Mouse (Mus musculus) kidney, postnatal 14 days (tissue): Measurements from ENCODE around the gene Snx17.

Experiments used
- DNase-seq: peaks from one replicate; pipeline ENCODE4 v3.0.0; 2022; ENCODE audit warnings: mixed read lengths

Gene Snx17

GRCm38 (mm10) chr5:31192939-31193630, at the start of gene Snx17, which contains the start of gene Eif2b4:
Gene Snx17 (plus strand): TSS chr5:31193227.
Gene Eif2b4 (minus strand): TSS chr5:31193430.
- peak; percentile 99 for DNase-seq

DNA sequence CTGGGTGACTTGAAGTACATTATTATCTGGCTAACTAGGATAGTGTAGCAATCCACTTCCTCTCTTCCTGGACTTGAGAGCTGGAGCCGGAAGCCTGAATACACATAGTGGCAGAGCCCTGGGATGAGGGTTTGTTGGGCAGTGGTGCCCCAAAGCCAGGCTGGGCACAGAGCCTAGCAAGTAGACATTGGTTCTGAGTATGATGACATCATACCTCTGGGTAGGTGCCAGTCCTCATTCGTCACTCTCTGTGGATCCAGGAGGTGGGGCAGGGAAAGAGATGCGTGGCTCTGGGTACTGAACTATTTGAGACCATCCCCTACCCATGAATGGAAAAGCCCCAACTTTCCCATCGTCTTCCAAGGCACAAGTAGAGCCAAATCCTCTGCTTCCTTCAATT, 43.2 kb upstream of the Snx17 start:
- no peak for DNase-seq

DNA sequence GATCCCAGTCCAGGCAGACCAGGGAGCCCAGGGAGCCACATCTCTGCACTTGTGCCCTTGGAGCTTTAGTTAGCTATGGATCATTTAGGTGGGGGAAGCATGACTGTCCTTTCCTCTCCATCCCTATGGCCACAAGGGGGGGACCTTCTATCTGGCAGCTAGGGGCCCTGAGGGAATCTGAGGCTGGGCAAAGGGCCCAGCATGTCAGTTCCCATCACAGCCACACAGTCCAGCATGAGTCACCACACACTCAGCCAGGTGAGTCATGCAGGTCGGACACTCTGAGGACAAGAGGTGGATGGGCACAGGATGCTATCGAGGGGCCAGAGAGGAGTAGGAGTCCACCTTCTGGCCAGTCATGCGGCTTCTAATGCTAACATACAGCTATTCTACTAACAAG, 41.3 kb upstream of the Snx17 start:
- no peak for DNase-seq

GRCm38 (mm10) chr5:31153516-31154151, 39.4 kb upstream of the Snx17 start:
- DNase-seq: no peak

GRCm38 (mm10) chr5:31154152-31154553, 38.9 kb upstream of the Snx17 start, which contains the start of gene Mpv17:
Gene Mpv17 (minus strand): TSS chr5:31154251.
- peak; percentile 91 for DNase-seq

- DNase-seq: no peak
These were observed 30.6 kb upstream of the Snx17 start for GRCm38 (mm10) chr5:31162462-31162861.

GRCm38 (mm10) chr5:31164878-31165277, 28.1 kb upstream of the Snx17 start:
- DNase-seq: no peak

GRCm38 (mm10) chr5:31168630-31169029, 24.4 kb upstream of the Snx17 start:
- DNase-seq: no peak

DNA sequence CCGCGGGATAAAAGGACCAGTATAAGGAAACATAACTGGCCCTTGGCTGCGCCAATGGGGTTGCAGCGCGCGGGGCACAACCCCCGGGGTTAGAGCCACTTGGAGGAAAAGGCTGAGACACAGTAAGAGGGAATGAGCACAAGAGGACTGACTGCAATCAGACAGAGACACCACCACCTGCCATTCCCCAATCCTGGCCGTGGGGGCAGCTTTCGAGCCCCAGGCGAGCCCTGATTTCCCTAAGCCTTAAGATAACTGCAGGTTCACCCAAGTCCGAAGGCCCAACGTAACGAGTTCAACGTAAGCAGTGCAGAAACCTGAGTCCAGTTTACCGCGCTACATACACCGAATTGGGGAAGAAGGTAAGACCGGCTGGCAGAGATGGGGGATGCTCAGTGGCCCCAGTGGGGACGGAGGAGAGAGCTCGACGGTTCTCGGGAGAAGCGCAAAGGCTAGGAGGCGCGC, 13.7 kb upstream of the Snx17 start:
- DNase-seq: no peak

DNA sequence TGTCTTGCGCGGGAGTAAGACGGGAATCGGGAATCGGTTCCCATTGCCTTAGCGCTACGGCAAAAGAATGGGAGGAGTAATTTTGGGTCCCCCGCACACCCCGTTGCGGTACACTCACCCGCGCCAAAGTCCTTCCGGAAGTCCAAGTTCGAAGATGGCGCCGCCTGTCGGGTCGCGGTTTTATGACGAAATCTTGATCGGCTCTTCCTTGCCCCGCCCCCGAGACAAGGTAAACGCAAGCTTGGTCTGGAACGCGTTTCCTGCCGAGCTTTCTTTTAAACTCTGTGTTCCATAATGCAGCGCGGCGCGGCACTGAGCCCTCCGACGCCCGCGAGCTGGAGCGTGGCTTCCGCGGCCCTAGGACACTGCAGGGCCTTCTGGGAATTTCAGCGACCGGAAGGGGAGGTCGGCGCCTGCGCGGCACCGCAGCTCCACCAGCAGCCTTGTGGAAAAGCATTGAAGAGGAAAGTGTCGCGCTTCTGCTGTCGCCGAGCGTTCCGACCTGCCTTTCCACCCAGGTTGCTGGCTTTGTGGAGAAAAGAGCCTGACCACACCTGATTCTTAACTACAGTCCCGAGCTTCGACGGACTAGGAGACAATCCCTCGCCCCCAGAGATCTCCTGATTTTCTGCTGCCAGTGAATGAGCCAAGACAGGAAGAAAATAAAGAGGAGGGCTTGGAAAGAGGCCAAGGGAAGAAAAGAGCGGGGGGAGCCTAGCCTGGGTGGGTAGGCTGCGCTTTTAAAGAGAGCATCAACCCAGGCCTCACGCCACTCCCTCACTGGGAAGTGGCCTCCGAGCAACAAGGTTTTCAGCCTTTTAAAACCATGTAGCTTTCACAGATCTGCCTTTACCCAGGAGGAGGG, 13.0 kb upstream of the Snx17 start, which contains the start of the genes Gm29609 and Gtf3c2:
Gene Gm29609 (minus strand): TSS at position 146 of the 865 bp plus-strand sequence.
Gene Gtf3c2 (minus strand): TSS at position 379 of the 865 bp plus-strand sequence.
- peak; percentile 96 for DNase-seq

GRCm38 (mm10) chr5:31181183-31181770, 11.8 kb upstream of the Snx17 start:
- no peak for DNase-seq

GRCm38 (mm10) chr5:31183678-31184077, 9.3 kb upstream of the Snx17 start:
- DNase-seq: no peak

DNA sequence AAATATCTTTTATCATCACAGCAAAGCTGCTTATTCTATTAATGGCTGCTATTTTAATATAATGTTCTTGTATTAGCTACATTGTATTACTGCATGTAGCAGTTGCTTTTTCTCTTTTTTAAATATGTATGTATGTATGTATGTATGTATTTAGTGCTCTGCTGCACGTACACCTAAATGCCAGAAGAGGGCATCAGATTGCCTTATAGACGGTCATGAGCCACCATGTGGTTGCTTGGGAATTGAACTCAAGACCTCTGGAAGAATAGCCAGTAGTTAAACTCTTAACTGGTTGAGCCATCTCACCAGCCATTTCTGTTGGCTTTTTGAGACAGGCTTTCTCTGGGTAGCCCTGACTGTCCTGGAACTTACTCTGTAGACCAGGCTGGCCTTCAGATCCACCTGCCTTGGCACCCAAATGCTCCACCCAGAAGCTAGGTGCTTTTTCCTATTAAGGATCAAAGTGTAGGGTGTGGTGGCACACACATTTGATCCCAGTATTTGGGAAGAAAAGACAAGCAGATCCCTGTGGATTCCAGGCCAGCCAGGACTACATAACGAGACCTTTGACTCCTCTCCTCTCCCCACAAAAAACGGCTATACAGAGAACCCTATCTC, 4.7 kb upstream of the Snx17 start:
- DNase-seq: no peak

- DNase-seq: no peak
These were observed 2.8 kb upstream of the Snx17 start for GRCm38 (mm10) chr5:31190201-31190600.

- no peak for DNase-seq
These were observed 735 bp upstream of the Snx17 start for GRCm38 (mm10) chr5:31192045-31192938.

- no peak for DNase-seq
These were observed 729 bp downstream of the Snx17 start for GRCm38 (mm10) chr5:31193631-31194281.

DNA sequence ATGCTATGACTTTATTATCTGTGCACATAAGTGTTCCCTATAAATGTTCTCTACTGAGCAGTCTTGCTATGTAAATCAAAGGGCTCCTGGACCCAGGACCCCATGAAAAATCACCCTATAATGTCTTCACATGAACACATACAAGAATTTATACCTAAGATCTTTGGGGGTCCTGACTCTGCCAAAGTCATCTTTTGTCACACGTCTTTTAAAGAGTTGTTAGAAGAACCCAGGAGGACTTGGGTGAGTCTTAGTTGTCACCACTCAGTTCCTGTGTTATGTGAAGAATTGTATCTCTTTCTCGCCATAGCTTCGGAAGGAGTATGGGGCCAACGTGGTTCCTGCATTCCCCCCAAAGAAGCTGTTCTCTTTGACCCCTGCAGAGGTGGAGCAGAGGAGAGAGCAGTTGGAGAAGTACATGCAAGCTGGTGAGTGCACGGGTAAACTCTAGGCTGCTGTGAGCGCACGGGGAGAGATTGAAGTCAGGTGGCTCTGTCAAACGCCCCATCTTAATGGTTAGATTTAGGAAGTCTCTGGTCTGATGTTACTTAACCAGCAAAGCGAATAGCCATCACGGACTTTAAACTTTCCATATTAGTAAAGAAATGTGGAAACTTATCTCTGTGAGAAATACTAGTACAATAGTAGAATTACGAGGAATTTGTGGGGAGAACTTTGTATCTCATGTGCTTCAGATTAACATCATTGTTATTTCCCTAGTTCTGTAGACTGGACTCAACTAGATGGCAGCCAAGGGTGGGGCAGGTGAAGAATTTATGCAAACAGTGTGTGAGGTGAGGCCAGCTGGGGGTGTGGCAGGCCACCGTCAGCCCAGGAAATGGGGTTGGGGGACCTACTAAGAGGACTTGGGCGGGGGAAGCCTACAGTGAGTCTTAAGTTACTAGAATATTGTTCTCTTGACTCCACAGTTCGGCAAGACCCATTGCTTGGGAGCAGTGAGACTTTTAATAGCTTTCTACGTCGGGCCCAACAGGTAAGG, 1.8 kb downstream of the Snx17 start:
- no peak for DNase-seq

GRCm38 (mm10) chr5:31195671-31196070, 2.6 kb downstream of the Snx17 start:
- no peak for DNase-seq

GRCm38 (mm10) chr5:31196207-31196606, 3.2 kb downstream of the Snx17 start:
- DNase-seq: no peak
